Mouse (Mus musculus) left cerebral cortex, postnatal 14 days (tissue): ENCODE data around the gene Slc35a5. TPM values are rescaled to one million over a fixed set of nuclear protein-coding genes. Genes with fewer than 3 reads are reported as not detected.

ENCODE experiments used
- DNase-seq, 2 experiments: peaks; one replicate each; pipeline ENCODE4 v3.0.0; 2021 to 2022; ENCODE audit warnings: low spot score in 2 of 2, mixed read lengths in 1 of 2
- intact Hi-C: fragments of 180-260 bp; cut with DNase I; formaldehyde crosslinking; loops from one replicate; pipeline ENCODE4 v1.15.1; 2025
- total RNA-seq, 2 experiments: library from RNA; stranded (reverse); gene quantifications; 2 replicates each; pipeline ENCODE4 v1.2.3; 2021

Slc35a5 gene
- total RNA-seq, 2 experiments from 2014 or later: 48.4 to 50.2 TPM

DNA sequence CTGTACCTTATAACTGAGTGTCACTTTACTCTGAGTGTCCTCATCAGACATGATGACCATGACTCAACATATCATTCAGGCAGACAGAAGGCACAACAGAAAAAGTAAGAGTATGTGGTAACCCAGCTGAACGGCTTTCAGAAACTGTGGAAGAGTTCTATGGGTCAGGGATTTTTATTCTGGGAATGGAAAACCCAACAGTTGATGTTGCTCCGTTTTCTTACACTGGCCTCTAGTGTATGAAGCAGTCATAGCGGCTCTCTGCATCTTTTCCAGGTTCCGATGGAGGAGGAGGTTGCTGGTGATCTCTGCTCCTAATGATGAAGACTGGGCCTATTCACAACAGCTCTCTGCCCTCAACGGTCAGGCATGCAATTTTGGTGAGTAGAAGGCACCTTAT is 35.9 kb downstream of the Slc35a5 start:
- peak; percentile 37 to 45 for DNase-seq
- intact Hi-C loops: no loop called here

DNA sequence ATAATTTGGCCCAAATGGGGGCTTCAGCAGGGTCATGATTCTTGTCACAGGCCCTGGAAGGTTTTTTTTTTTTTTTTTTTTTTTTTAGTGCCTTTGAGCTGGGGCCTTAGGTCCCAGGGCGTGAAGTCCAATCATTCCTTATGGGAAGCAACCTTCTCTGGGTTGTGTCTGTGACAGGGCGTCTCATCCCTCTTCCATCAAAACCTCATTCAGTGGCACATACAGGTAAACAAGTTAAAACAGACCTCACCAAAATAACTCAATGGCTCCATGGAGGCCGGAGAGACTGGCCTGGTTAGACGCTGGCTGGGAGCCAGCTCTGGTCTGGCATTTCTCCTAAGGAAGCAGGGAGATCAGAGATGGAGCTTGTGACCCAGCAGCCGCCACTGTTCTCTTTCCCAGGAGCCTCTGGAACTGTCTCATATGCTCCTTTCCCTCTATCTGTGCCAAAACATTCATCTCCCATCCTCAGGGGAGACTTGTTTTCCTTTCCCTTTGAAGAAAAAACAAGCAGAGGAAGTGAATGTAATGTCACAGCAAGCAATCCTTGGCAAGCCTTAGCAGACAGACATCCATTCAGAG is 37.6 kb downstream of the Slc35a5 start:
- intact Hi-C loops: no loop called here
- peak; percentile 33 to 49 for DNase-seq

DNA sequence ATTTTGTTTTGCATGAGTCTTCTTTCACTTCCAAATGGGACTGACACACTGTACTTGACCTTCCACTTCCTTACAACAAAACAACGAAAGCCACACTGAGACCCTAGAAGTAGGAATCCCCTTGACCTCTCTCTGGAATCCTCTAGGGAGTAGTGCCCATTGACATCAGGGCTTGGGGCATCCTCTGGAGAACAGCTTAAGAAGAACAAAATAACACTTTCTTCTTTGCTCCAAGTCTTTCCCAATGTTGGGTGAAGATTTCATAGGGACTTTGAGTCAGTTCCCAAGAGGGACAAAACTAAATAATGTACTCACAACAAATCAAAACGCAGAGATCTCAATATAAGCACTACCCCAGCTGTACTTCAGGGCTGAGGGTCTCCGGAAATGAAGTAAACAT is 39.7 kb downstream of the Slc35a5 start:
- DNase-seq: no peak

DNA sequence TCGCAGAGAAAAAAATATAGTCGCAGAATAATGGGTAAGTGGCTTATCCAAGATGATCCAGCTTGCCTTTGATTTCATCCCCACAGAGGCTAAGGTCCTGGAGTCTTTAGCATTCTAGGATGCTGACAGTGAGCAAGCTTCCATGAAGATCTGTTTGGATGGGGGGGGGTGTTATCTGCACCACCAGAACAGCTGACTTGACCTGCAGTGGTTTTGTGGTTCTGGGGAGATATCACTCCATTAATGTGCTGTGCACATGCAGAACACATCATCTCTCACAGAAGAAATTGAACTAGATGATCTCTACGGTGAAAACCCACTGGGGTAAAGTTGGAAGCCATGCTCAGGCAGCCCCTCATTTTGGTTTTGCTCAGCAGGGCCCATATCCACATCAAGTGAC is 41.3 kb downstream of the Slc35a5 start:
- intact Hi-C loops: no loop called here
- no peak for DNase-seq

More for the DNA sequence above, 39.7 kb downstream of the Slc35a5 start:
- intact Hi-C loops: no loop called here

DNA sequence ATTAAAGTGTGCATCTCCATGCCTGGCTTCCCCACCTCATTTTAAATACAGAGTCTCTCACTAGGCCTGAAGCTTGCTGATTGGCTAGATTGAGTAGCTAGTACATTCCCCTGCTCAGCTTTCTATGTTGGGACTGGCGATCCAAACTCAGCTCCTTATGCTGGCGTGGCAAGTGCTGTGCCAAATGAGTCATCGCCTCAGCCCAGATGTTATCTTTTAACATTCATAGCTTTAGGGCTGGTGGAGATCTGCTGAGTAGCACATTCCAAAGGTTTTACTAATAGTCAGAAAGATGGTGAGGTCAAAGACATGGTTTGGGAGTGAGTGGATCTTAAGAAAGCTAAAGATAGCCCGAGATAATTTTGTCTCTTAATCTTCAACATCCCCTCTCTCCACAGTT is 48.0 kb downstream of the Slc35a5 start:
- DNase-seq: no peak
- intact Hi-C loops: no loop called here

DNA sequence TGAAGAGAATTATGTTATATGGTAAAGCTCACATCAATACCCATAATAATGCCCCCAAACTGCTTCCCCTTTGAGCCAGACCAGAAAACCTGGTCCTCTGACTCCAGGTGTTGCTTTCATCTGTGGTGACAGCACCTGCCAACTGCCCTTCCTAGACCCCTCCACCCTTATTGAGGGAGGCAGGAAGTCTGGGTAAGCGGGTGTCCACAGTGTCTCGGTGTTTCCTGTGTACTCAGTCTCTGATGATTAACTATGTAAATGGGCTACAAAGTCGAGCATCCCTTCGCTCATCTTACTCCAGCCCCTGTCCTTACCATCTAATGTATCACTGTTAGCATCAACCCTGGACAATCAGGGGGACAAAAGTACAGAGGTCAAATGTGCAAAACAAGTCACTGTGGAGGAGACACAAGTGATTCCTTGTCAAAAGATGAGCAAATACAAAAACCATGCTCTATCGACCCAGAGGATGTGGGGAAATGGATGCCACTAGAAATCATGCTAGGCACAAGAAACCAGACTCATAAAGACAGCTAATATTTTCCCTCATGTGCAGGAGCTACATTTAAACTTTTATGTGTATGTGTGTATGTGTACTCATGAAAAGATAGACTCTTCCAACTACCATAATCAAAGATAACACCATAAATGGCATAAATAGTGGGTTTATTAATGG is 50.2 kb downstream of the Slc35a5 start:
- intact Hi-C loops: no loop called here
- DNase-seq: no peak

DNA sequence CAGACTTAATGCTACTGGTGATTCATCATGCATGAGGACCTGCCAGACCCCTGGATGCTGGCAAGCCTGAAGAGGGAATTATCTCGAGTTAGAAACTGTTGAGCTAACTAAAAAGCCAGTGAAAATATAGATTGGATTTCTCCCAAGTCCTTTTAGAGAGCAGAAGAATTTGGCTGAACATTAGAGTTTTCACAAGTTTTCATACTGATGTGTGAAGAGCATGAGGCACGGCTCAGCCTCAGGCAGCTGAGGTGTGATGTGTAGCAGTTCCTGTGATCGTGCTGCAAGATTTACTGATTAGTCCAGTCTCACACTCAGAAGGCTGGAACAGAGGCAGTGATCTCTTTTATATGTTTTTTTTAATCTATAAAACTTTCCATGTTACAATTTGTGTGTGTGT is 53.5 kb downstream of the Slc35a5 start:
- DNase-seq: peak; percentile 36 to 72
- intact Hi-C loops: no loop called here

DNA sequence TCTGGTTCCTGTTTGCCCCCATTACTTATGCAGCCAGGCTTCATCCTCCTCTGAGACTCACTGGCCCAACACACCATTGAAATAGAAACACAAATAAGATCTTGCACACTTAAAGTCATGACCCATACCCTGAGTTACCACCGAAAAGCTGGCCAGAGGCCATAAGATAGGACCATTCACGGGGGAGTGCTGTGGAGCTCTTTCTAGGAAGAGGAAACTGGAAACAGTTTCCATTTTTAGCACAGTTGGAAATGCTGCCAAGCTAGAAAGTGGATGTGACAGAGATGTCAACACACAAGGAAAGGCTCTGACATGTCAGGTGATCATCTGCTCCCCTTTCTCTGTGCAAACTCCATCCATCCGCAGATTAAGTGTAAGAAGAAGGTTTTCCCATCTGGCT is 57.6 kb downstream of the Slc35a5 start:
- intact Hi-C loops: no loop called here
- no peak for DNase-seq

DNA sequence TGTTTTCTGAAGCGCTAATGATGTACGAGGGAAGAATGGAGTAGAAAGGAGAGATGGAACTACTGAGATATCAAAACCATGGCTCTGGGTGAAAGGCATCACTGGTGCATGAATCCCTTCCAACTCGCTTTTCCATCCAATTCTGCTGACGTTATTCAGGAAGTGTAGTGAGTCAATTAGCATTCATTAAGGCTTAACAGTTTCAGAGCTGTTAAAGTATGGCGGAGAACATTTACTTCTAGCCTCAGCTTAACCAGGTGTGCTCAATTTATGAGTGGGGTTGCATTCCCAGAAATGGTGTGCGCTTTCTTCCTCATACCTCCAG is 59.7 kb downstream of the Slc35a5 start:
- DNase-seq: no peak
- intact Hi-C loops: loop anchor here (10.0 kb wide), 2 partner anchors 134 to 374 kb away; partner anchors contain the start of gene Nepro

DNA sequence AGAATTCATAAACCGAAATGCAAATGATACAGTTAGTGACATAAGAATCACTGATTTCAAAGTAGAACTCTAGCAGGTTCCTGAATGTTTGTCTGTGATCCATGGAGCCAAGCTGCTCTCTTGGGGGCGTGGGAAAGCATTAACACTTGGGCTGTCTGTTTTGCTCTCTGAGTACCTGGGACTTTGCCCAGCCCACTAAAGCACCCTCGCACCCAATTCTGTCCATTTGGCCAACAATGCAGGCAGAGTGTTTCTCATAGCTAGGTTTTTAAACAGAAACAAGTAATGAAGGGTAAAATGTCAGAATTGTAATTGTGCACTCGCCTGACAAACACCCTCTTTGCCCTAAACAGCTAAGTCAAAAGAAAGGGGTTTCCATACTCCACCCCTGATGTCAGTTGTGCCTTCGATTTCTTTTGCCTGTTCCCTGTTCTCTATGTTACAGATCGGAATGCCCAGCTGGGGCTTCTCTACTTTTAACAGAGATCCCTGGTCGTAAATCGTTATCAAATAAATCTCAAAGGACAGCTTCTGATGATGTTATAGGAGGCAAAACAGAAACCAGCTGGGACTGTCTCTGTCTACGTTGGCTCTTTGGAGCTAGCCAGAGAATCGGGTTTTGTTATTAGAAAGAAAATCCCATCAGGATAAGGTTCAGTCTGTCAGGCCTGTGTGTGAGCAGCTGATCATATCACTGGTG is 60.2 kb downstream of the Slc35a5 start:
- intact Hi-C loops: loop anchor here (10.0 kb wide), 2 partner anchors 134 to 374 kb away; partner anchors contain the start of gene Nepro

DNA sequence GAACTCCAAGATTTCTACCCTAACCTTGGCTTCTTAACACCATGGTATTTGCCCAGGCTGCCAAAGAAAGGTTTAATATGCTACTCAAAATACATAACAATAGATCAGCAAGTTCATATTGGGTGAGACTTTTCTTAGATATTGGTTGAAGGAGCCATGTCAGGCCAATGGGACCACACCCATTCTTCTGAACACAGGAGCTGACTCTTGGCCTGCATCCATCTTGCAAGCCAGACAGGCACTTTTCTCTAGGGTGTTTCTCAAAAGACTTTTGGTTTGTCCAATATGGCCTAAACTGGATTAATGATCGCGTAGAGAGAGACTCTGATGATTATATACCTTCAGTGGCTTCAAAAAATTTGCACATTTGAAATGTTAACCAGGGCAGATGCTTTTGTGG is 61.0 kb downstream of the Slc35a5 start:
- intact Hi-C loops: loop anchor here (10.0 kb wide), 2 partner anchors 133 to 373 kb away; partner anchors contain the start of gene Nepro
- no peak for DNase-seq

More for the DNA sequence above, 60.2 kb downstream of the Slc35a5 start:
- DNase-seq: no peak

DNA sequence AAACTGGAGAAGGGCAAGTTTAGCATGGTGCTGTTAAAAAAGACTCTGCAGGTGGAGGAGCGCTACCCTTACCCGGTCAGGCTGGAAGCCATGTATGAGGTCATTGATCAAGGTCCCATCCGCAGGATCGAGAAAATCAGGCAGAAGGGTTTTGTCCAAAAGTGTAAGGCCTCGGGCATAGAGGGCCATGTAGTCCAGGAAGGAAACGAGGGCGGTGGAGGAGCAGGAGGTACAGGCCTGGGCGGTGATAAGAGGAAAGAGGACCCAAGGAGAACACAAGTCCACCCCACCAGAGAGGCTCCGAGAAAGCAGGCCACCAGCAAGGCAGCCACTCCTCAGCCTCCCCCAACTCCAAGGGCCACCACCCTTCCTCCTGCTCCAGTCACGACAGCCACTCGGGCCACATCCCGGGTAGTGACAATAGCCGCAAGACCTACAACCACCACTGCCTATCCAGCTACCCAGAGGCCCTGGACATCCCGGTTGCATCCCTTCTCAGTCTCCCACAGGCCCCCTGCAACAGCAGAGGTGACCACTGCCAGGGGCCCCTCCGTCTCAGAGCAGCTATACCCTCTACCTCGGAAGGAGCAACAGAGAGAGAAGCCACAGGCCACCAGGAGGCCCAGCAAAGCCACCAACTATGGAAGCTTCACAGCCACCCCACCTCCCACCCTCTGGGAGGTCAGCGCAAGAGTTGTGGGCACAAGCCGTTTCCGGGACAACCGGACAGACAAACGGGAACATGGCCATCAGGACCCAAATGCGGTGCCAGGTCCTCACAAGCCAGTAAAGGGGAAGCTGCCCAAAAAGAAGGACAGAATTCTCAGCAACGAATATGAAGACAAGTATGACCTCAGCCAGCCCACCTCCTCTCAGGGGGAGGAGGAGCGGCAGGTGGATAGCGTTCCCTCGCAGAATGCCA is 62.7 kb downstream of the Slc35a5 start:
- peak; percentile 32 to 36 for DNase-seq
- intact Hi-C loops: loop anchor here (10.0 kb wide), 2 partner anchors 131 to 371 kb away; partner anchors contain the start of gene Nepro

DNA sequence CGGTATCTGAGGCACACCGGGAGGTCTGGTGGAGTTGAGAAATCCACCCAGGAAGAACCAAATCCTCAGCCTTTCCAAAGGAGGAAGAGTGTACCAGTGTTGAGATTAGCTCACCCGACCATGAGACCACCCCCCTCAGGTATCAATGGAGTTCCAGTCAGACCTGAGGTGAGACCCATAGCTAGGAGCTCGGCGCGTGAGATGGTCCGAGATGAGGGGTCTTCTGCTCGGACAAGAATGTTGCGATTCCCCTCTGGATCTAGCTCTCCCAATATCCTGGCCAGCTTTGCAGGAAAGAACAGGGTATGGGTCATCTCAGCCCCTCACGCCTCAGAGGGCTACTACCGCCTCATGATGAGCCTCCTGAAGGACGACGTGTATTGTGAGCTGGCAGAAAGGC is 63.5 kb downstream of the Slc35a5 start:
- no peak for DNase-seq

DNA sequence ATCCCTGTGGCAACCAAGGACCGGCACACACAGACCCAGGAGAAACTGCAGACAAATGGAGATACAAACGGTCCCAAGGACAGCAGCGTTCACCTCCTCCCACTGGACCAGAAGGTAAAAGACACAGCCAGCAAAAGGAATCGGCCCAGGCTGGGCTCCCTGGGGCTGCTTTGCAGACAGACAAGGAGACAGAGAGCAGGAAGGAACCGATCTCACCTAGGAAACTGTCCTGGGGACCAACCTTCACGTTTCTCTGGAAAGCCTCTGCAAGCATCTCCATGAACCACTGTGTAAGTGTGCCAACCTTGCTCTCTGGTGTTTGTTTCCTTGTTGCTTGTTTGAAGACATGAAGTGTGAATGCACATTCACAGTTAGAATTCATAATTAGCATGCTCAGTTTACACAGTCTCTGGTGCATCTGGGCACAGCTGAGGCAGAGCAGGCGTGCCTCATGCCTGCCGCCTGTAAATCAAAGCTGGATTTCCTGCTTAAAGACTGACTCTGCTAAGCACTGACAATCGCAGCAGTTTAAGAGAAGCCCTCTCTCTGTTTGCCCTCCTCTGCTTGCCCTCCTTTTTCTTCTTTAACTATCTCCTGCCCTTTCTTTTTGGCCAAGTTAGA is 64.3 kb downstream of the Slc35a5 start:
- intact Hi-C loops: loop anchor here (10.0 kb wide), 2 partner anchors 129 to 369 kb away; partner anchors contain the start of gene Nepro
- no peak for DNase-seq

More for the DNA sequence above, 63.5 kb downstream of the Slc35a5 start:
- intact Hi-C loops: loop anchor here (10.0 kb wide), 2 partner anchors 130 to 370 kb away; partner anchors contain the start of gene Nepro

DNA sequence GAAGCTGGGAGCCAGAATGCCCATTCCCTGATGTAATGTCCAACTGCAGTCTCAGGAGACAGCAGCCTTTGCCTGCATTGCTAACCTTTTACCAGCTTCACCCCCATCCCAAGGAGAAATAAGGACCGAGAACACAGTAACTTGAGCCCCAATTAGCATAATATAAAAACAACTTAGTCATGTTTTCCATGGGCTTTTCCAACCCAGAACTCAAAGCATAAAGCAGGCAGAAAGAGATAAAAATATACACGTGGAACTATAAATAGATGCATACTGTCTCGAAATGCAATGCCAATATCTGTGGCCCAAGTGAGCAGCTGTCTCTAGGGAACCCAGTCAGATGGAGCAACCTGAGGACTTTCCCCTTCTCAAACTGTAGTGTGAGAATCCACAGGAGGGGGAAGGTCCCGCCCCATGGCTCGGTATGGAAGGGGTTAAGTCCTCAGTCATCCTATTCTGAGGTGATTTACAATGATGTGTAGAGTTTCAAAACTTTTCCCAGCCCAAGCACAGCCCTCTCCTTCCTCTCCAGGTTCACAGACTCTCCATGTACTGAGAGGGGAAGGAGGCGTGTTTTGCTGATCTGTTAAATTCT is 65.3 kb downstream of the Slc35a5 start, which contains the start of gene Ccdc80:
Gene Ccdc80, plus strand, starts transcription at position 266 of the 595 bp plus-strand sequence.
- intact Hi-C loops: loop anchor here (10.0 kb wide), 2 partner anchors 128 to 368 kb away; partner anchors contain the start of gene Nepro
- peak in 1 of 2 experiments; percentile 38 for DNase-seq

DNA sequence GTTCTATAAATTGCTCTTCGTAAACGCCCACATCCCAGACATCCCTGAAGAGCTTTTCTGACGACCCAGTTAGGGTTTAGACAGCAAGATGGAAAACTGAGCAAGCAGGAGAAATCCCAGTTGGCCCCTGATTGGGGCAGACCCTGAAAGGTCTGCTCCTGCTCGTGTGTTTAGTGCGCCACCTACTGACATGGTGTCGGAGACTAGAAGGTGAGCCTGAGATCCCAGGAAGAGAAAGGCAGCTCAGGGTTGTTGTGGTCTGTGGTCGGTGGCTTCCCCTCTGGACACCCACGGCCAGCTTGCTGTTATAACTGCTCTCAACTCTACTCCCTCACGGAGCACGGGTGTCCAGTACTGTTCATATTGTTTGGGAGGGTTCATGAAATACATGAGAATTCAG is 68.5 kb downstream of the Slc35a5 start:
- DNase-seq: peak; percentile 72 to 83
- intact Hi-C loops: loop anchor here (10.0 kb wide), 2 partner anchors 125 to 365 kb away; partner anchors contain the start of gene Nepro
